Mouse (Mus musculus): Measurements from ENCODE around the gene Cfap206.
A peak's percentile ranks its signal among the peaks of the same experiment; 100 is the strongest.
"Not testable (repeated sequence)": the region's sequence is repeated elsewhere in the genome, so short reads cannot be mapped to it uniquely, and the experiment has no call there.

Gene Cfap206

DNA sequence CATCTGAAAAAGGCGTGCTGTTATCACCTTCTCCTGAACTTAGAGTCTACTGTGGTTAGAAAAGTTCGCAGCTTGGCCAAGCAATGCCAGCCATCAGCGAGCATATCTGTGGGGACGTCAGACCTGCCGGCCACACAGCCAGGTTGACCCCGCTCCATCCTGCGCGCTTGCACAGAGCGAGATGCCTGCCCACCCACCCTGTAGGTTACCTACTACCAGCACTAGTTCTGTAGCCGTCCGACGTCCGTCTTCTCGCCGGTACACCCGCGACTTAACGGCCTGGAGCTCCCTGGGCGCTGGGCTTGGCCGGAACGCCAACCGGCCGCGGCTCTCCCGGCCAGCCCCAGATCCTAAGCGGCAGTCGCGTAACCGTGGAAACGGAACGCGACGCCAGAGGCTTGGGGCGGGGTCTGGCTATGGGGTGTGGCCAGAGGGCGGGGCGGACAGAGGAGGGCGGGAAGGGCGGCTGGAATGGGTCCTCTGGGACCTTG is at the start of gene Cfap206:
Cfap206 (minus strand) TSS at position 356 of the 491 bp plus-strand sequence.
- peak in 1 of 2 experiments; percentile 15 for DNase-seq (ENCODE audit: low spot score in 2 of 2)

DNA sequence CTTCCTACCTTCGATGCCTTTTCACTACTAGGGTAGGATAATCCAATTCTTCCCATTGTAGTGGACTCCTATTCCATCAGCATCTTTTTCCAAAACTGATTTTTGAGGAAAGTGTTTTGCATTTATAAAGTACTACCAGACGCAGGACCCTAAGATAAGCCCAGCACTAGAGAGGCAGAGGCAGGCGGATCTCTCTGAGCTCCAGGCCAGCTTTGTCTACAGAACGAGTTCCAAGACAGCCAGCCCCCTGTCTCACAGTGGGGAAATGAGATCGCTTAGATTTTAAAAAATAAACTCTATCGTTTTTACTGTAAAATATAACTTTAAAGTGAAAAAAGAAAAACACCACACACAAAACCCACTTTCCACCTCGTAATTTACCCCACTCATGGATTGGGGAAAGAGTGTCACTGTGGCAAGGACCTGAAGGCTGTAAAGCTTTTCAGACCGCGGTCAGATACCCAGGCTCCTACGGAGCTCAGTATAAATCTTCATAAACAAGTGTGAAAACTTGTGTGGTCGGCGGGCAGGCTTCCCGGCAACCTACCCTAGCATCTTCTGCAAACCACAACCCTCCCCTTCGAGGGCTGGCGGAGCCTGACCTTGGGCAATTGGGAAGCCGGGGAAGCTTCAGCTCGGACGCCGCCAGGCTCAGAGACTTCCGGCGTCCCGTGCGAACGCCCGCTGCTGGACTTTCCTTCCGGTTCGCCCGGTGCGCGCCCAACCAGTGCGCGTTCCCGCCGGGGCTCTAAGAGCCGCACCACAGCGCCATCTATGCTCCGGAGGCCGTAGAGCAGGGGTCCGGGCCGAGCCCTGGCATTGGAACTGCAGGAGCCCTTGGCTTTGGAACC is 47.9 kb upstream of the Cfap206 start, which contains the start of gene Smim8:
Smim8 (minus strand) TSS at position 747 of the 851 bp plus-strand sequence.
- DNase-seq (ENCODE audit: low spot score in 2 of 2) = peak; percentile 58 to 87

DNA sequence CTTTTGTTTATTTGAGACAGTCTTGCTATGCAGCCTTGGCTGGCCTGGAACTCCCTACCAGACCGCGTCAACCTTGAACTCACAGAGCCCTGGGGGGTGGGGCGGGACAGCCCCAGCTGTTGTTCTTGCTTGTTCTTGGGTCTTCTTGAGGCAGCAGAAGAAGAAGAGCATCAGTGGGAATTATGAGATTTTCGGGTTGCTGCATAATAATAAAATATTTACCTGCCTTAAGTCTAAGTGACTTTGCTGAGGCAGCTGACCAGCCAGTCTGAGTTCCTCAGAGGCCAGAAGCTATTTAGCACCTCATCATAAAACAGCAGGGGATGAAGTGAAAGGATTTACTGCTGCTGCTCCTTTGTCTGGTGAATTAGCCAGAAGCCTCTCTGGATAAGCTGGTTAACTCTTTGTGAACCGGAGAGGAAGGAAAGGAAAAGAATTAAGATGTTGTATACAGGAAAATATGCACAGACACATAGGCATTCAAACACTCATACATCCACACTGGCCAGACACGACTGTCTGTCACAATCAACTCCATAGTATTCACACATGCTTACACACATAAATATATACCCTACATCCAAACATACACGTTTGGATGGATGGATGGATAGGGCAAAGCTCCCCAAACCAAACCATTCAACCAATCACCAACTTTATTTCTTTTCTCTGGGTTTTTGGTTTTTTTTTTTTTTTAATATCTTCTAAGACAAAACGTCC is 41.8 kb upstream of the Cfap206 start:
- no peak for DNase-seq (ENCODE audit: low spot score in 2 of 2)

DNA sequence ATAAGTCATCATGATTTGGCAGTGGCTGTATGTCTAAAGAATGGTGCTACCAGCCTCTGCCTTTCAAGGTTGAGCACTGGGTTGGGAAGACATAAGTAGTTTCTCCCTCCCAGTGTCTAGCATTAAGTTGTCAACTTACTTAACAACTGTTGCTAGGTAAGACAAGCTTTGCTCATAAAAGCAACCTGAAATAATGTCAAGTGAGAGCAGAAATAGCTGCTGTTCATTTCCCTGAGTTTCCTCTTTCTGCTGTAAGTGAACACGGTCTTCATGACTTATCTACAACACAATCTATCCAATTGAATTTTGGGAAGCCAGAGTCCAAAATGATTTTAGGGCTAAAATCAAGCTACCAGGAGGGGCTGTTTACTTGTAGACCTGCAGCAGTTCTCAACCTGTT is 26.2 kb upstream of the Cfap206 start, which contains the start of gene Gm136:
Gm136 (minus strand) TSS at position 101 of the 400 bp plus-strand sequence.
- no peak for DNase-seq (ENCODE audit: low spot score in 2 of 2)

DNA sequence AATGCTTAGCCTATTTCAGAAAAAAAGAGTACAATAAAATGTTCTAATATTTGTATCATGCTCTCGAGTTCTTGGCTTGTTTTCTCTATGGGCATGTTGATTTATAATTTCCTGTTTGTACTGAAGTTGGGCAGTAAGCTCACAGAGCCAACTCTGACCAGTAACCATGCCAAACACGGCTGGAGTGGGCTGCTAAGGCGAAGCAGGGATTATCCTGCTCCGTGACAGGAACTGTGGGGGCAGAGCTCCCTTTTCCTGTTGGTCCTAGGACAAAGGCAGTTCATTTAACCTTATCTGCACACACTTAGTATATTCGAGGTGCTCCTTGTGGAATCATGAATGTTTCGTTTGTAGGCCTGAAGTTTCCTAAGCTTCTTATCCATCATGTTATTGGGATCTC is 19.2 kb upstream of the Cfap206 start:
- no peak for DNase-seq (ENCODE audit: low spot score in 2 of 2)

DNA sequence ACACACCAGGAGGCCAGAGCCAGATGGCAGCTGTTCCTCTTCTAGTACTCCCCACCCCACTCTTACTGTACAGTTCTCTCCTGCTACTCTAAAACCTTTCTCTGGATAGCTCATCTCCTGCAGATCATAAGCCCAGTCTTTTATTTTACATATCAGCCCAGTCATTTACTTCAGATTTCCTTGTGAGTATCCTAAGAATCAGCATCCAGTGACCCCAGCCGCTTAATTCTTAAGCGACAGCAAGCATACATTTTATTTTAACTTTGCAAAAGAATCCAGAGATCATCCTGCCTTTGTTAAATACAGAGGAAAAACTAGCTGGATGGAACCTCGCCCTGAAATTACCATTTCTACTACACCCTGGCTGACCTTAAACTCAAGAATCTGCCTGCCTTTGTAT is 4.5 kb upstream of the Cfap206 start:
- DNase-seq (ENCODE audit: low spot score in 2 of 2) = no peak

DNA sequence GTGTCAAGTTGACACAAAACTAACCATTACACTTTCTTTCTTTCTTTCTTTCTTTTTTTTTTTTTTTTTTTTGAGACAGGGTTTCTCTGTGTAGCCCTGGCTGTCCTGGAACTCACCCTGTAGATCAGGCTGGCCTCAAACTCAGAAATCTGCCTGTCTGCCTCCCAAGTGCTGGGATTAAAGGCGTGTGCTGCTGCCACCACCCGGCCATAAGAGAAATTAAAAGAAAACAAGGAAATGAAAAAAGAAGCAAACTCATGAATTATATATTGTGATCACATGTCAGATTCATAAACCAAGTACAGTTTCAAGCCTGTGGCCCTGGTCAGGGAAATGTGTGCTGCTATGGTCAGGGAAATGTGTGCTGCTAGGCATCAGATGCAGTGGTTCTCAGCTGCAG is 3.4 kb upstream of the Cfap206 start:
- not testable (repeated sequence) for DNase-seq (ENCODE audit: low spot score in 2 of 2)

DNA sequence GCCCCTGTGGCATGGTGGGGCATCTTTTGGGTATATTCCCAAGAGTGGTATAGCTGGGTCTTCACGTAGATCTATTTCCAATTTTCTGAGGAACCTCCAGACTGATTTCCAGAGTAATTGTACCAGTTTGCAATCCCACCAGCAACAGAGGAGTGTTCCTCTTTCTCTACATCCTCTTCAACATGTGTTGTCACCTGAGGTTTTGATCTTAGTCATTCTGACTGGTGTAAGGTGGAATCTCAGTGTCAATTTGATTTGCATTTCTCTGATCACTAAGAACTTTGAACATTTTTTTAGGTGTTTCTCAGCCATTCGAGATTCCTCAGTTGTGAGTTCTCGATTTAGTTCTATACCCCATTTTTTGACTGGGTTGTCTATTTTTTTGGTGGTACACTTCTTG is 4.3 kb downstream of the Cfap206 start:
- DNase-seq (ENCODE audit: low spot score in 2 of 2) = not testable (repeated sequence)

DNA sequence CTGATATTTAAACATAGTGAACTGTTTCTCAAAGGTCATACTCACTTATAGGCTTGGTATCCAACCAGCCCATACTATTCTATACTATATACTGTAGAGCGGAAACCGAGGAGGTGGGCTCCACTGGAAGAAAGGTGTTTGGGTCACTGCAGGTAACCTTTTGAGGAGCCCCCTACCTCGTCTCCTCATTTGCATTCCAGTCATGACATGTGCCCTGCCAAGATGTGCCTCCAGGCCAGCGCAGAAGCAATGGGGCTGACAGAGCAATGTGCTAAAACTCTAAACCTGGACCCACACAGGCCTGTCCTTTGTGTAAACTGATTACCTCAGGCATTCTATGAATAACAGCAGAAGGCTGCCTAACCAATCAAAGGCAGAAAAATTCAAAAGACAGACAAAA is 5.7 kb downstream of the Cfap206 start:
- no peak for DNase-seq (ENCODE audit: low spot score in 2 of 2)

DNA sequence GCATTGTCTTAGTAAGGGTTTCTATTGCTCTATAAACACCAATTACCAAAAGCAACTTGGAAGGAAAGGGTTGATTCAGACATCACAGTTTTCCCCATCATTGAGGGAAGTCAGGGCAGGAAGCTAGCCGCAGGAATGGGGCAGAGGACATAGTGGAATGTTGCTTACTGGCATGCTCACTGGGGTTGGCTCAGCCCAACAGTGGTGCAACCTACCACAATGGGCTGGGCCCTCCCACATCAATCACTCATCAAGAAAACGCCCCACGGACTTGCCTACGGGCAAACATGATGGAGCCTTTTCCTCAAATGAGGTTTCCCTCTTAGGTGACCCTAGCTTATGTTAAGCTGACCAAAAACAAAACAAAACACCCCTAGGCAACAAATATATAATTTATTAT is 6.8 kb downstream of the Cfap206 start:
- DNase-seq (ENCODE audit: low spot score in 2 of 2) = no peak

DNA sequence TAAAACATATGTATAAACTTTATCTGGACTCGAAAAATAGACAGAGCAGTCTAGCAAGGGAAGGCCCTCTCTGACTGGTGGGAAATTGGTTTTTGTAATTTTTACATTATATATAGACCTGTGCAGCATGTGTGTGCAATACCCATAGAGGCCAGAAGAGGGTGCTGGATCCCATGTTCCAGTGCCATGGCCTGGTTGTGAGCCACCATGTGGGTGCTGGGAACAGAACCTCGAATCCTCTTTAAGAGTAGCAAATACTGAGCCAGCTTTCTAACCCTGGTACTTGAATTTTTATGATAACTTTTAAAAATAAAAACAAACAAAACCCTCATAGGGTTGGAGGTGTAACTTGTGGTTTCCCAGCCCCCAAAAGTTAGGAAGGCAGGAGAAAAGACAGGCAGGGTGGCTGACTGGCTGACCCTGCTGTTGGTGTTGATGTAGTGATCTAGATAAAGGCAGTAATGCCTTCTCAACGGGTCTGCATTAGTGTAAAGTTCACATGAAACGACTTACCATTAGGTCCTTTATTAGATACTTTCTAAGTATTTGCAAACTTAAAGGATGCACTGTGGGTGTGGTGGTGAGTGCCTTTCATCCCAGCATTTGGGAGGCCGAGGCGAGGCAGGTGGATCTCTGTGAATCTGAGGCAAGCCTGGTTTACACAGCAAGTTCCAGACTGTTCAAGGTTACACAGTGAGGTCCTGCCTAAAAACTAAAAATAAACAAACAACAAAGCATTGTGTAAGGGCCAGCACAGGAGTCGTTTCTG is 9.7 kb downstream of the Cfap206 start:
- no peak for DNase-seq (ENCODE audit: low spot score in 2 of 2)

DNA sequence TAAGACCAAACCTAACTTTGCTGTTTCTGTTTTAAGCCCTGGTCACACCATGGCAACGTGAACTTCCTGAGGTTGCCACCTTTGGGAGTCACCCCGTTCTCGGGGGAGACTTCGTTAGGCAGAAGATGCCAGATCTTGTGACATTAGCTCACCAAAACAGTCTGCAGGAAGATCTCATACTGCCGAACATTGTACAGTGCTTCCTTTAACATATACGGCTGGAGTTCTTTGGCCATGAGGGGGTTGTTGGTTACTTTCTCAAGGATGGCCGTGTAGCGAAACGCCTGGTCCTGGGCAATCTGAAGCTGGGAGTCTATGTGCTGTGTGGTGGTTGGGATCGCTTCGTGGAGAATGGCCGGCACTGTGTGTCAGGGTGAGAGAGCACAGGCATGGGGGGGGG is 10.6 kb downstream of the Cfap206 start:
- DNase-seq (ENCODE audit: low spot score in 2 of 2) = no peak

DNA sequence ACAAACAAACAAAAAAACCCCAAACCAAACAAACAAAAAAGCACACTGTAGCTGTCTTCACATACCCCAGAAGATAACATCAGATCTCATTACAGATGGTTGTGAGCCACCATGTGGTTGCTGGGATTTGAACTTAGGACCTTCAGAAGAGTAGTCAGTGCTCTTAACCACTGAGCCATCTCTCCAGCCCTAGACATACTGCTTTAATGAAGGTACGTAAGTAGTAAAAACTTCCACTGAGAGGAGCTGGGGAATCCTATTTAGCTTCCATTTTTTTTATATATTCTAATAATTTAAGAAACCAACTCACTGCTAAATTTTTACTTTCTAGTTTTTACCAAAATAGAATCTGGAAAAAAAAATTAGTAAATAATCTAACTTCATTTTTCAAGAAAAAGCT is 14.9 kb downstream of the Cfap206 start:
- DNase-seq (ENCODE audit: low spot score in 2 of 2) = no peak

DNA sequence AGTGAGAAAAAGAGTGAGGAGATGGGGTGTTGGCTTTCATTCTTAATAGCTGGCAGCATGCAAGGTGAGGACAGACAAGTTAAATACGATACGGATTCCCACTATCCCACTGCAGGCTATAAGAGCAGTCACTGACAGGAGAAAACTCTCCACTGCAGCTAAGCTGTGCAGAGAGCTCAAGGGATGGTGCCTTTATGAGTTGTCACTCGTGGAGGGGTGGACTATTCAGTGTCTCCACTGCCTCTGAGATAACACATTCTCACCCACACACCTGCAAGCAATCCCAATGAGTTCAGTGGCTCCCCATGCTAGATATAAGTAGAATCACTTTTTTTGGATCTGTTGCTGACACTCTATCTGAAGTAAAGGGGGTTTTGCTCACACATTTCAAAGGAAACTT is 21.9 kb downstream of the Cfap206 start:
- no peak for DNase-seq (ENCODE audit: low spot score in 2 of 2)

DNA sequence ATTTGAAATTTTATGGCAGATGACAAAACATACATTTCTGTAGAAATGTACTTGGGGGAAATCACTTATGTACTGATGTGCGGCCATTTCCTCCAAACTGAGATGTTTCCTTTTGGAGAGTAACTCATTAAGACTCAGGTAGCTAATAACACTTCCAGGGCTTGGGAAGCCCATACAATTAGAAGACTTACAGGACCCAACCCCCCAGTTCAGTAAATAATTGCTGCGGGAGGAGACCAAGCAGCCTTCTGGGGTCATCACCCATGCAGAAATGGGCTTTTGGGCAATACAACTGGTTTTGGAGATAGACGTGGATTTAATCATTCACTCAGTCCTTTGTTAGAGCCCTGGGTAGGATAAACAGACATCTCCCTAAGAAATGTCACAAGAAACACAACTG is 22.8 kb downstream of the Cfap206 start:
- DNase-seq (ENCODE audit: low spot score in 2 of 2) = no peak

DNA sequence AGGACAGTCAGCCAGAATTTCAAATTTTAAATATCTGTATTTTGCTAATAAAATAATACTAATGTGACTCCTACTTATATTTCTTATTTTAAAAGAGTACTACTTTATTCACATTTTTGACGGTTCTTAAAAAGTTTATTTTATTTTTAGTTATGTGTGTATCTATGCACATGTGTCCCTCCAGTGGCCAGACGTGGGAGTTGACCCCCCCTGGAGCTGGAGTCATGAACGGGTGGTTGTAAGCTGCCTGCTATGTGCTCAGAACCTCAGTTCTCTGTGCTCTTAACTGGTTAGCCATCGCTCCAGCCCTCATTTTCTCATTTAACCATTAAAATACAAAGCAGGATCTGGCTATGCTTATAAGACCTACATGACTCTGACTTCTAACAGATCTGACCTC is 27.0 kb downstream of the Cfap206 start:
- DNase-seq (ENCODE audit: low spot score in 2 of 2) = no peak

DNA sequence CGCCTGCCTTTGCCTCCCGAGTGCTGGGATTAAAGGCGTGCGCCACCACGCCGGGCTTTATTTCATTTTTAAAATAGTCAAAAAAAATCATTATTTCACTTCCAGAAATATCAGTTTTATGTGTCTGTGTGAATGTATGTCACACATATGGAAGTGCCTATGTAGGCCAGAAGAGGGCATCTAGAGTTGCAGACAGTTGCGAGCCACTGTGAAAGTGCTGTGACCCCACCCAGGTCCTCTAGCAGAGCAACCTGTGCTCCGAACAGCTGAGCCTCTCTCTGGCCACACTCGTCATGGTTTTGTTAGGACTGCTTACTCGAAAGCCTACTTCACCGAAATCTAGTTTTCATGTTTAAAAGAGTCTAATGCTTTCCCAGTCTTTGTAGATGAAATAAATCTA is 27.8 kb downstream of the Cfap206 start:
- DNase-seq (ENCODE audit: low spot score in 2 of 2) = no peak

DNA sequence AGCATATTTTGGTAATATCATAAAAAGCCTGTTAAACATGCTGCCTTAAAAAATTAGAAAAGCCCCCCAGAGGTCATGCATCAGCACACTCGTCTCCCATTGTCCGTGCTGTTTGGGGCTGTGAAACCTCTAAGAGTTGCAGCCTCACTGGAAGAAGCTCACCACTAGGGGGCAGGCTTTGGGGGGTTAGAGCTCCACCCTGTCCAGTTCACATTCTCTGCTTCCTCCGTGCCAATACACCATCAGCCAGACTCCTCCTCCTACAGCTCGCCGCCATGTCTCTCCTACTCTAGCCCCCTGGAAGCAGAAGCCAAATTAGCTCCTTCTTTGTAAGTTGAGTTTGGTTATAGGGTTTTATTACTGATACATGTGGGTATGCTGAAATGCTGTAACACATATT is 28.5 kb downstream of the Cfap206 start:
- DNase-seq (ENCODE audit: low spot score in 2 of 2) = no peak

DNA sequence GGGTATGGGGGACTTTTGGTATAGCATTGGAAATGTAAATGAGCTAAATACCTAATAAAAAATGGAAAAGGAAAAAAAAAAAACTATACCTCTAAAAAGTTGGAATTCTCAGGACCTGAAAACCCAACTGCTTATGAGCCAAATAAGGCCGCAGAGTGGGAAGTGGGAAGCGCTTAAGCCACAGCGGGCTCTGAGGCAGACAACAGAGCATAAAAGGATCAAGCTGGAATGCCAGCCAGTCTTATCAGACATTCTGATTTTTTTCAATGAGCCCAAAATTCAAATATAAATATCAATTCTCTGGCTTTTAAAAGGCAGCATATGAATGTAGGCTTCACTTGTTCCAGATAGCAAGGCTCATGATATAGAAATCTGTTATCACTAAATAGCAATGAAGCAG is 42.0 kb downstream of the Cfap206 start:
- DNase-seq (ENCODE audit: low spot score in 2 of 2) = no peak

DNA sequence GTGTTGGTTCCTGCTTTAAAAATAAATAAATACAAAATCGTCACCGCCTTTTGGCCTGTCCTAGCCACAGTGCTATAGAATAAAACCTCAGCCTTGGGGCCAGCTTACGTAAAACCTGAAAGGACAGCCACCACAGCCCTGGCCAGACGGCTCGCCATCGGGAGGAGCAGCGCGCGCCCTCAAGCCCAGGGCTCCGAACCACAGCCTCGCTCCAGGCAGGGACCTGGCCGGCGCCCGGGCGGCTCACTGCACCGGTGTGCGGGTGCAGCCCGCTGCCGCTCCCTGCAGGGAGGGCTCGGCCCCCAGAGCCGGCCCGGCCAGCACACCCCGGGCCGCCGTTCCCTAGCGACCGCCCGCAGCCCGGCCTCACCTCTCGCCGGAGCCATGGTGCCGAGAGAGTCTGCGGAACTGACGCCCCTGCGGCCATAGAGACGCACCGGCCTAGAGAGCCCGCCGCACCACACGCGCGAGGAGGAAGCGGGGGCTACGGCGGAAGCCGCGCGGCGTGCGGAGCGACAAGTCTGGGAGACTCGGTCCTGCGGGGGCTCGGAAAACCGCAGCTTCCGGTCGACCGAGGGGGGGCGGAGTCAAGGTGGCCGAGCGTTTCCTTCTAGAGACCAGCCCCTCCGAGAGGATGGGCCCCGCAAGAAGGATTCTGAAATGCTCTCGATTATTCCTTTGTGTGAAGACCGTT is 43.0 kb downstream of the Cfap206 start, which contains the start of gene Slc35a1:
Slc35a1 (minus strand) TSS at position 565 of the 694 bp plus-strand sequence.
- peak; percentile 90 to 94 for DNase-seq (ENCODE audit: low spot score in 2 of 2)

DNA sequence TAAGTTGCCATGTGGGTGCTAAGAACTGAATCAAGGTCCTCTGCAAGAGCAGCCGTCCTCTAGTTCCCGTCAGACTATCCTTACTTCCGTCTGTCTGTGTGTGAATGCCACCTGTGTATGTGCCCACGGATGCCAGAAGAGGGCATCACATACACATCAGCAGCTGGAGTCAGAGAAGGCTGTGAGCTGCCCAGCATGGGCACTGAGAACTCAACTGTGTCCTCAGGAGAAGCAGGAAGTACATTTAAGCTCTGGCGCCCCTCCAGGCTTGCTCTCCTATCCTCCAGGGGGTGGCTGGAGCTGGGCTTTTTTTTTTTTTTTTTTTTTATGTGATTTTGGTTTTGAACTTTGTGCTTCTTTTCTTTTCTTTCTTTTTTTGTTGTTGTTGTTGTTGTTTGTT is 49.5 kb downstream of the Cfap206 start:
- no peak for DNase-seq (ENCODE audit: low spot score in 2 of 2)
